Mouse (Mus musculus) neutrophil, adult 83 days (primary cell): ENCODE results near the gene Nr1h3. TPM values are rescaled to one million over a fixed set of nuclear protein-coding genes. Genes with fewer than 3 reads are reported as not detected.

Experiments used
- total RNA-seq, 2 experiments: library from RNA; stranded (reverse); gene quantifications; one replicate each; pipeline ENCODE4 v1.2.4; 2023

Gene Nr1h3
- 1 to 10 TPM in 1 of 2 experiments, under 1 TPM in 1; 0.75 to 1.4 TPM for total RNA-seq

DNA sequence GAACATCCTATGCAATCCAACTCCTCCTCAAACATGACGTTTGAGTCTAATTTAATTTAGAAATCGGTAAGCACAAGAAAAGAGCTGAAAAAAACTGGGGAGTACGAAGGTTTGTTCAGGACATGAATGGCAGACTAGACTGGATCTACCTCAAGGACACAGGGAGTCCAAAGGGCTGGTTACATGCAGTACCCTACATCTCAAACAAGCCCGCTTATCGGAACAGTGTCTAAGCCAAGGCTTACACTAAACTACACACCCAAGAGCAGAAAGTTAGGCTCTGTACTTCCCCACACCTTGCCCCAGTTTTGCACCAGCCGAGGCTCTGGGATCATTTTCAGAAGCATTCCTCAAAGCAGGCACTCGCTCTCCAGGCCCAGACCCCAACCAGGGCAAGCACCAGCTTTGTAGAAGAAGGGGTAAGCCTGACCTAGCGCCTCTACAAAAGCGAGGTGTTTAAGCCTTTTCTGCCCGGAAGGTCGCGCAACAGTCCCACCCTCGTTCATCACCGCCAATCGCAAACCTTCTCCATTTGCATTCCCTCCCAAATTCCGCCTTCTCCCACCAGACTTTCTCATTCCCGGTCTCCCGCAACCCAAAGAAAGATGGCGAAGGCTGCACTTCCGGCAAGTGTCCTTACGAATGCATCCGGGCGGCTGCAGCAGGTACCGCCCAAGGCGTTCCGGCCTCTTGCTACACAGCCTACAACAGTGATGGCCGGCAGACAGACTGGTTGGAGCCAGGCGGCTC lies at the start of gene Nr1h3, which contains the start of gene Acp2:
Gene Nr1h3 (minus strand): TSS at position 613 of the 750 bp plus-strand sequence.
Gene Acp2 (plus strand): TSS at position 664 of the 750 bp plus-strand sequence.

DNA sequence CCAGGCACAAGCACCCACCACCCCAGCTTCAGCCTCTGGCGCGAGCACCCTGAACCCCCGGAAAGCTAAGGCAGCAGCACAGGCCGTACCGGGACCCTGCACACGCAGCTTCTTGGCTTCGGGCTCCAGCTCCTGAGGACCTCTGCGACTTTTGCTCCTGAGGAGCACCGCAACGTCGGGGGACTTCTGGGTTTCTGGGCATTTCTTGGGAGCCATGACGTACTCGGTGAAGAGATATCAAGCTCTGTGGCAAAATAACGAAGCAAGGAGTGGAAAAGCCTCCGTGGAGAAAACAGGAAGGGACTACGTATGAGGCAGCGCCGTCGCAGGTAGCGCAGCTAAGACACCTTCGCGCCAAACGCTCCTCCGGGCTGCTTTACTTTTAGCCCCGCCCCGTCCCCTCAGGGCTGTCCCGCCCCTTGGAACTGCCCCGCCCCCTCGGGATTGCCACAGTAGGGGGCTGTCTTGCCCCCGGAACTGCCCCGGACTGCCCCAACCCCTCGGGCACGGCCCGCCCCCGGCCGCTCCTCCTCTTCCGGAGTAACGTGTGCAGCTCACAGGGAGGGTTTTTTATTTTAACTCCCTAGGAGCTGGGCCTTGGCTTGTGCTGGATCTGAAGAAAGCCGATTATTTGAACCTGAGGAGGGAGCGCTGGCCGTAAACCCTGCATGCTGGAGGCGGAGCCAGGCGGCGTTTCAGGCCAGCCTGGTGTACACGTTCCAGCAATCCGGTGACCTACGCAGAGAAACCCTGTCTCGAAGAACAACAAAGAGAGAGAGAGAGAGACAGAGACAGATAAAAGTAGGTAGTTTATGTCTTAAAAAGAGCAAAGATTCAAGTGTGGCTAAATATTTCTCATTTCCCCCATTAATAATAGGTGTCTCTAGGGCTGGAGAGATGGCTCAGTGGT lies 34.2 kb upstream of the Nr1h3 start, which contains the start of gene Ddb2:
Gene Ddb2 (minus strand): TSS at position 382 of the 910 bp plus-strand sequence.

DNA sequence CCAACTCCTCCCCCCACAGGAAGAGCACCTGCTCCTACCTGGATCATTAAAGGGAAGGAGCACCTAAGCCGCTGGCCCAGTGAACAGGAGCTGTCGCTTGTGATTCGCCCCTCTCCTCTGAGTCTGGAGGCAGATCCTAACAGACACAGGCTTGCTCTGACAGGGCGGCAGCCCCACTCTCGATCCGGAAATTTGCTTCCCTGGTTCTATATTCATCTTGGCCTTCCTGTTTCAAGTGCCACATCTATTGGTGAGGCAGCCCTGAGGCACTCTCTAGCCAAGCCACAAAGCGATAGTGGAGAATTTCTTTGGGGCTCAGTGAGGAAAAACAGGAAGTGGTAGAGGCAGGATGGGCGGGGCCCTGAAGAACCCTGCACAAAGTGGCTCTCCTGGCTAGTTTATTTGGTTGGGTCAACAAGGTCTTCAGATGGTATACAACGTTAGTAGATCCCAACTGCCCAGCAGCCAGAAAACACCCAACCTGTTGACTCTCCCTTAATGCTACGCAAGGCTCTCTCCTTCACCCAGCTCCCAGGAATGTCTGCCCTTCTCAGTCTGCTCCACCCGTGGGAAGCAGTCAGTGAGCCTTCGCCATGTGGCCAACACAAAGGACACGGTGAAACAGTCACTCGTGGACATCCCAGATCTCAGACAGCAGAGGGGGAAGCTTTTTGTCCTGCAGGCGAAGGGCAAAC lies 18.8 kb downstream of the Nr1h3 start, which contains the start of gene Madd:
Gene Madd (minus strand): TSS at position 127 of the 695 bp plus-strand sequence.

Other genes starting within 250 kb of the Nr1h3 start
- gene Rapsn, start 167.2 kb downstream of the Nr1h3 start, total RNA-seq: under 1 TPM in 1 of 2 experiments, not detected in 1; 0.46 TPM
- gene Psmc3, start 148.8 kb downstream of the Nr1h3 start, total RNA-seq: 100 to 1,000 TPM in 1 of 2 experiments, 10 to 100 TPM in 1; 96.4 to 105 TPM
- gene Slc39a13, start 132.4 kb downstream of the Nr1h3 start, total RNA-seq: 10 to 100 TPM; 13.3 to 20.9 TPM
- 100 to 1,000 TPM; 437 to 465 TPM for gene Spi1, start 120.4 kb downstream of the Nr1h3 start, total RNA-seq
- 1 to 10 TPM; 1.2 to 1.3 TPM for gene Mybpc3, start 84.7 kb downstream of the Nr1h3 start, total RNA-seq
- gene Madd, start 19.0 kb downstream of the Nr1h3 start, total RNA-seq: 10 to 100 TPM; 55.0 to 72.3 TPM
- 10 to 100 TPM; 12.6 to 16.1 TPM for gene Acp2, start 51 bp upstream of the Nr1h3 start, total RNA-seq
- 10 to 100 TPM; 11.9 TPM for gene Ddb2, start 34.1 kb upstream of the Nr1h3 start, total RNA-seq
- under 1 TPM in 1 of 2 experiments, not detected in 1; 0.92 TPM for gene Pacsin3, start 53.1 kb upstream of the Nr1h3 start, total RNA-seq
- 10 to 100 TPM; 63.1 to 74.2 TPM for gene Arfgap2, start 62.1 kb upstream of the Nr1h3 start, total RNA-seq
- gene 1110051M20Rik, start 241.9 kb upstream of the Nr1h3 start, total RNA-seq: 1 to 10 TPM; 3.9 to 5.3 TPM